Mouse (Mus musculus): Measurements from ENCODE around the gene Mfn1. TPM values are rescaled to one million over a fixed set of nuclear protein-coding genes. Genes with fewer than 3 reads are reported as not detected.

Gene Mfn1
- polyA plus RNA-seq, 1 experiment from 2014 or later = 20.1 TPM

GRCm38 (mm10) chr3:32573086-32573485, 43.8 kb downstream of the Mfn1 start:
- H3K9me3 ChIP-seq (ENCODE audit: control insufficient read depth) = no peaks in the 10 kb centered on the region
- H3K27me3 ChIP-seq (replicated peaks; ENCODE audit: control insufficient read depth, insufficient read depth, low read length) = no peaks in the 10 kb centered on the region
- no peak for ATAC-seq
- TF ChIP-seq CTCF (IDR thresholded peaks at IDR 0.05; ENCODE audit: low read depth) = no peak
- no peak overlapping the region for H3K27ac ChIP-seq (ENCODE audit: low read depth, low read length)
- no peak overlapping the region for H3K4me3 ChIP-seq (ENCODE audit: low read depth, low read length)
- H3K9ac ChIP-seq (ENCODE audit: low read depth, low read length) = no peak overlapping the region
- H3K4me2 ChIP-seq (replicated peaks; ENCODE audit: low read depth) = no peak overlapping the region
- 91% methylated on average over 2 of the region's 2 CpGs for WGBS
- no peaks in the 10 kb centered on the region for H3K4me1 ChIP-seq (replicated peaks; ENCODE audit: control insufficient read depth, insufficient read depth, low read length)
- peaks cover 66% of the 10 kb centered on the region for H3K36me3 ChIP-seq (ENCODE audit: control insufficient read depth, insufficient read depth)

DNA sequence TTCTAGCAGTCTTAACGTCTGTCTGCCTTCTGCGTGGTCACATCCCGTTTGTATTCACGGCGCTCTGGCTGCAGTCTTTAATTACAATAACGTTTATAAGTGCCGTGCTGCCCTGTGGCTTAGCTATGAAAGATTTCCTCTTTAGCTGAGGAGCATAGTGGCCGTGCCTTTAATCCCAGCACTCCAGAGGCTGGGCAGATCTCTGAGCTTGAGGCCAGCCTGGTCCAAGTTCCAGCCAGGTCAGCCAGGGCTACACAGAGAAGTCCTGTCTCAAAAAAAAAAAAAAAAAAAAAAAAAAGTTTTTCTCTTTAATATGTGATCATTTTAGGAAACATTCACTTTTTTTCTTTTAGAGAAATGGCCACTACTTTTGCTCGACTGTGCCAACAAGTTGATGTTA, 44.6 kb downstream of the Mfn1 start:
- Histone ChIP-seq H3K27me3 (replicated peaks; ENCODE audit: control insufficient read depth, insufficient read depth, low read length) (no peaks in the 10 kb centered on the region), H3K27ac (ENCODE audit: low read depth, low read length) (no peak overlapping the region), H3K9ac (ENCODE audit: low read depth, low read length) (no peak overlapping the region), H3K9me3 (ENCODE audit: control insufficient read depth) (no peaks in the 10 kb centered on the region), H3K4me2 (replicated peaks; ENCODE audit: low read depth) (no peak overlapping the region), H3K4me3 (ENCODE audit: low read depth, low read length) (no peak overlapping the region), H3K4me1 (replicated peaks; ENCODE audit: control insufficient read depth, insufficient read depth, low read length) (no peaks in the 10 kb centered on the region), H3K36me3 (ENCODE audit: control insufficient read depth, insufficient read depth) (peaks cover 66% of the 10 kb centered on the region)
- TF ChIP-seq CTCF (IDR thresholded peaks at IDR 0.05; ENCODE audit: low read depth) = no peak
- 66% methylated on average over 9 of the region's 9 CpGs for WGBS
- no peak for ATAC-seq

GRCm38 (mm10) chr3:32575151-32575550, 45.9 kb downstream of the Mfn1 start:
- Histone ChIP-seq H3K4me2 (replicated peaks; ENCODE audit: low read depth) (no peak overlapping the region), H3K4me3 (ENCODE audit: low read depth, low read length) (no peak overlapping the region), H3K36me3 (ENCODE audit: control insufficient read depth, insufficient read depth) (peaks cover 53% of the 10 kb centered on the region), H3K27me3 (replicated peaks; ENCODE audit: control insufficient read depth, insufficient read depth, low read length) (no peaks in the 10 kb centered on the region), H3K9ac (ENCODE audit: low read depth, low read length) (no peak overlapping the region), H3K9me3 (ENCODE audit: control insufficient read depth) (no peaks in the 10 kb centered on the region), H3K27ac (ENCODE audit: low read depth, low read length) (no peak overlapping the region), H3K4me1 (replicated peaks; ENCODE audit: control insufficient read depth, insufficient read depth, low read length) (no peaks in the 10 kb centered on the region)
- TF ChIP-seq CTCF (IDR thresholded peaks at IDR 0.05; ENCODE audit: low read depth) = no peak
- 96% methylated on average over 3 of the region's 3 CpGs for WGBS
- no peak for ATAC-seq

GRCm38 (mm10) chr3:32578772-32579171, 49.5 kb downstream of the Mfn1 start:
- WGBS = 85% methylated on average over 5 of the region's 5 CpGs
- no peaks in the 10 kb centered on the region for H3K4me1 ChIP-seq (replicated peaks; ENCODE audit: control insufficient read depth, insufficient read depth, low read length)
- H3K4me3 ChIP-seq (ENCODE audit: low read depth, low read length) = no peak overlapping the region
- no peak for ATAC-seq
- no peaks in the 10 kb centered on the region for H3K27me3 ChIP-seq (replicated peaks; ENCODE audit: control insufficient read depth, insufficient read depth, low read length)
- no peak overlapping the region for H3K4me2 ChIP-seq (replicated peaks; ENCODE audit: low read depth)
- H3K36me3 ChIP-seq (ENCODE audit: control insufficient read depth, insufficient read depth) = peaks cover 49% of the 10 kb centered on the region
- TF ChIP-seq CTCF (IDR thresholded peaks at IDR 0.05; ENCODE audit: low read depth) = no peak; the same call in 1 of the 2 replicates
- no peaks in the 10 kb centered on the region for H3K9me3 ChIP-seq (ENCODE audit: control insufficient read depth)
- no peak overlapping the region for H3K27ac ChIP-seq (ENCODE audit: low read depth, low read length)
- no peak overlapping the region for H3K9ac ChIP-seq (ENCODE audit: low read depth, low read length)

DNA sequence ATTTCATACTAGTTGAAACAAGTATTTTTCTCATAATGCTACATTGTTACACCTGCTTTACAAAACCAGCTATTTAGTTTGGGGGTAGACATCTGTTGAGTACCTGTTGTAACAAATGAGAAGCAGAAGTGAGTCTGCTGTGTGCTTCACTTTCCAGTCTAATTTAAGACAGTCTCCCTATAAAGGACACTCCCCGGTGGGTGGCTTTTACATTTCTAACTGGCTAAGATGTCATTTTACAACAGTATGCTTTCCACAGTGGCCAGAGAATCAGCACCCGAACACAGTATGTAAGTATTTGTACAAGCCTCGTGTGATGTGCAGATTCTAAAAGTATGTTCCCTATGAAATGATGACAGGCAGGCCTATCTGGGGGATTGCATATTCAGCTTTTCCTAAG, 51.5 kb downstream of the Mfn1 start:
- H3K27me3 ChIP-seq (replicated peaks; ENCODE audit: control insufficient read depth, insufficient read depth, low read length) = no peaks in the 10 kb centered on the region
- H3K9ac ChIP-seq (ENCODE audit: low read depth, low read length) = no peak overlapping the region
- TF ChIP-seq CTCF (IDR thresholded peaks at IDR 0.05; ENCODE audit: low read depth) = no peak
- ATAC-seq = no peak
- peaks cover 37% of the 10 kb centered on the region for H3K36me3 ChIP-seq (ENCODE audit: control insufficient read depth, insufficient read depth)
- H3K4me1 ChIP-seq (replicated peaks; ENCODE audit: control insufficient read depth, insufficient read depth, low read length) = no peaks in the 10 kb centered on the region
- H3K4me2 ChIP-seq (replicated peaks; ENCODE audit: low read depth) = no peak overlapping the region
- H3K9me3 ChIP-seq (ENCODE audit: control insufficient read depth) = no peaks in the 10 kb centered on the region
- 79% methylated on average over 3 of the region's 3 CpGs for WGBS
- no peak overlapping the region for H3K27ac ChIP-seq (ENCODE audit: low read depth, low read length)
- no peak overlapping the region for H3K4me3 ChIP-seq (ENCODE audit: low read depth, low read length)

- peaks cover 28% of the 10 kb centered on the region for H3K36me3 ChIP-seq (ENCODE audit: control insufficient read depth, insufficient read depth)
- H3K9ac ChIP-seq (ENCODE audit: low read depth, low read length) = no peak overlapping the region
- H3K27ac ChIP-seq (ENCODE audit: low read depth, low read length) = no peak overlapping the region
- no peaks in the 10 kb centered on the region for H3K9me3 ChIP-seq (ENCODE audit: control insufficient read depth)
- no peaks in the 10 kb centered on the region for H3K4me1 ChIP-seq (replicated peaks; ENCODE audit: control insufficient read depth, insufficient read depth, low read length)
- H3K27me3 ChIP-seq (replicated peaks; ENCODE audit: control insufficient read depth, insufficient read depth, low read length) = no peaks in the 10 kb centered on the region
- H3K4me2 ChIP-seq (replicated peaks; ENCODE audit: low read depth) = no peak overlapping the region
- WGBS = 90% methylated on average over 3 of the region's 3 CpGs
- H3K4me3 ChIP-seq (ENCODE audit: low read depth, low read length) = no peak overlapping the region
- no peak for TF ChIP-seq CTCF (IDR thresholded peaks at IDR 0.05; ENCODE audit: low read depth)
- ATAC-seq = no peak
These were observed 52.6 kb downstream of the Mfn1 start for GRCm38 (mm10) chr3:32581911-32582310.

GRCm38 (mm10) chr3:32583489-32583888, 54.2 kb downstream of the Mfn1 start:
- H3K27ac ChIP-seq (ENCODE audit: low read depth, low read length) = no peak overlapping the region
- no peaks in the 10 kb centered on the region for H3K4me1 ChIP-seq (replicated peaks; ENCODE audit: control insufficient read depth, insufficient read depth, low read length)
- 92% methylated on average over 4 of the region's 4 CpGs for WGBS
- peaks cover 16% of the 10 kb centered on the region; the same call in 1 of the 2 replicates for H3K36me3 ChIP-seq (ENCODE audit: control insufficient read depth, insufficient read depth)
- ATAC-seq = no peak
- no peak overlapping the region for H3K4me3 ChIP-seq (ENCODE audit: low read depth, low read length)
- H3K9ac ChIP-seq (ENCODE audit: low read depth, low read length) = no peak overlapping the region
- no peak for TF ChIP-seq CTCF (IDR thresholded peaks at IDR 0.05; ENCODE audit: low read depth)
- H3K4me2 ChIP-seq (replicated peaks; ENCODE audit: low read depth) = no peak overlapping the region
- H3K27me3 ChIP-seq (replicated peaks; ENCODE audit: control insufficient read depth, insufficient read depth, low read length) = no peaks in the 10 kb centered on the region
- no peaks in the 10 kb centered on the region for H3K9me3 ChIP-seq (ENCODE audit: control insufficient read depth)

All from intestine, postnatal 0 days (tissue).